Mouse (Mus musculus): ENCODE measurements at regions not wholly inside any gene's neighbourhood (a gene's known extent, or its start where the extent isn't known, plus 50 kb on each side); places are given as distances from the start of the nearest gene placed in this dataset.

GRCm38 (mm10) chr16:72152920-72153319, 155.2 kb upstream of the Robo1 start:
- no peak for DNase-seq (ENCODE audit: low spot score)

- DNase-seq (ENCODE audit: low spot score), result no peak
These were observed 150.2 kb upstream of the Robo1 start for GRCm38 (mm10) chr16:72157913-72158312.

GRCm38 (mm10) chr16:72159411-72159810, 148.7 kb upstream of the Robo1 start:
- no peak for DNase-seq (ENCODE audit: low spot score)

GRCm38 (mm10) chr16:72175727-72176126, 132.4 kb upstream of the Robo1 start:
- no peak for DNase-seq (ENCODE audit: low spot score)

GRCm38 (mm10) chr16:72194320-72194719, 113.8 kb upstream of the Robo1 start:
- DNase-seq (ENCODE audit: low spot score), result no peak

- DNase-seq (ENCODE audit: low spot score), result peak; percentile 8
These were observed 92.6 kb upstream of the Robo1 start for GRCm38 (mm10) chr16:72215360-72216013.

- DNase-seq (ENCODE audit: low spot score), result peak; percentile 8
These were observed 90.1 kb upstream of the Robo1 start for GRCm38 (mm10) chr16:72218021-72218420.

- no peak for DNase-seq (ENCODE audit: low spot score)
These were observed 86.1 kb upstream of the Robo1 start for GRCm38 (mm10) chr16:72221912-72222502.

- no peak for DNase-seq (ENCODE audit: low spot score)
These were observed 84.2 kb upstream of the Robo1 start for GRCm38 (mm10) chr16:72223860-72224259.

GRCm38 (mm10) chr16:72225157-72225880, 82.8 kb upstream of the Robo1 start:
- no peak for DNase-seq (ENCODE audit: low spot score)

- no peak for DNase-seq (ENCODE audit: low spot score)
These were observed 73.7 kb upstream of the Robo1 start for GRCm38 (mm10) chr16:72234366-72234765.

- DNase-seq (ENCODE audit: low spot score), result no peak
These were observed 68.5 kb upstream of the Robo1 start for GRCm38 (mm10) chr16:72239631-72240030.

- DNase-seq (ENCODE audit: low spot score), result no peak
These were observed 51.7 kb upstream of the Robo1 start for GRCm38 (mm10) chr16:72256388-72256787.

All from c-Kit-positive CD71-positive TER-119-positive erythroid progenitor cells, embryonic 14.5 days (primary cell).